Mouse (Mus musculus) liver, embryonic 12.5 days (tissue): ENCODE results near the gene Sox30. TPM values are rescaled to one million over a fixed set of nuclear protein-coding genes. Genes with fewer than 3 reads are reported as not detected.

Source experiments
- ATAC-seq: fragments of 200-750 bp; cut with Nextera tagmentation; 2 replicates; pipeline ENCODE4 v1.8.0; 2017; ENCODE audit warnings: moderate number of reproducible peaks, mild to moderate bottlenecking, moderate library complexity
- H3K27ac ChIP-seq: fragments of 300-500 bp; sonication (generic); 2 replicates; pipeline ENCODE4 v1.5.1; 2016; ENCODE audit warnings: mild to moderate bottlenecking
- H3K27me3 ChIP-seq: fragments of 300-500 bp; sonication (generic); replicated peaks from 2 replicates; pipeline ENCODE4 v1.6.1; 2016; ENCODE audit warnings: mild to moderate bottlenecking, moderate library complexity
- H3K36me3 ChIP-seq: fragments of 300-500 bp; sonication (generic); 2 replicates; pipeline ENCODE4 v1.6.1; 2016; ENCODE audit warnings: mild to moderate bottlenecking, moderate library complexity
- H3K4me1 ChIP-seq: fragments of 300-500 bp; sonication (generic); 2 replicates; pipeline ENCODE4 v1.6.1; 2016
- H3K4me2 ChIP-seq: fragments of 300-500 bp; sonication (generic); 2 replicates; pipeline ENCODE4 v1.6.1; 2016; ENCODE audit warnings: mild to moderate bottlenecking, moderate library complexity
- H3K4me3 ChIP-seq: fragments of 300-500 bp; sonication (generic); 2 replicates; pipeline ENCODE4 v1.5.1; 2016; ENCODE audit warnings: mild to moderate bottlenecking, moderate library complexity
- H3K9ac ChIP-seq: fragments of 300-500 bp; sonication (generic); 2 replicates; pipeline ENCODE4 v1.6.1; 2016; ENCODE audit warnings: mild to moderate bottlenecking, moderate library complexity
- H3K9me3 ChIP-seq: fragments of 300-500 bp; sonication (generic); replicated peaks from 2 replicates; pipeline ENCODE4 v1.6.1; 2016; ENCODE audit warnings: mild to moderate bottlenecking, moderate library complexity
- WGBS: fragments of 180-500 bp; shearing (Covaris S2); methylation state at CpG from one replicate; pipeline ENCODE4 v1.1.7; 2016; ENCODE audit not compliant: insufficient replicate concordance; 5-methylcytosine and 5-hydroxymethylcytosine counted together
- polyA plus RNA-seq: library from polyadenylated mRNA; unstranded; fragments of >200 nt; fragmentation: Nextera tagmentation; extraction: Ambion mirVana; gene quantifications from 2 replicates; pipeline ENCODE4 v1.2.1, GENCODE M21; 2016

The Sox30 gene
- polyA plus RNA-seq, 1 experiment from 2014 or later, result 0.06 TPM

DNA sequence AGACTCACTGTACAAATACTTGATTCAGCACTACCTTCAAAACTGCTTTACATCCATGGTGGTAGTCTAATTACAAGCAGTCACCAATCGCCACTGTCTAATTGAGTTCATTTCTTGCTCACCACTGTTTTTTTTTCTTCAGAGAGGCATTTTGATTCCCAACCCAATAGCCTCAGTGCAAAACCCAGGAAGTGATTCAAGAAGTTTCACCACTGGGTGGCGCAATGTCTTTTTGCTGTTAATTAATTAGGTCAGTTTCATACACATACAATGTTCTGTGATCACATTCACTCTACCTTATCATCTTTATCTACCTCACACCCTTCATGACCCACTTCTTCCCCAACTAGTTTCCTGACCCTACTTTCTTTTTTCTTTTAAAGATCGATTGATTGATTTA is 20.5 kb upstream of the Sox30 start:
- Histone ChIP-seq H3K9ac (no peak overlapping the region), H3K27me3 (peaks cover 7% of the 10 kb centered on the region; the same call in 1 of the 2 replicates), H3K4me1 (peaks cover 4% of the 10 kb centered on the region), H3K4me3 (no peak overlapping the region), H3K9me3 (no peaks in the 10 kb centered on the region), H3K36me3 (no peaks in the 10 kb centered on the region), H3K27ac (no peak overlapping the region), H3K4me2 (no peak overlapping the region)
- 67% methylated on average over 3 of the region's 3 CpGs for WGBS
- no peak for ATAC-seq

DNA sequence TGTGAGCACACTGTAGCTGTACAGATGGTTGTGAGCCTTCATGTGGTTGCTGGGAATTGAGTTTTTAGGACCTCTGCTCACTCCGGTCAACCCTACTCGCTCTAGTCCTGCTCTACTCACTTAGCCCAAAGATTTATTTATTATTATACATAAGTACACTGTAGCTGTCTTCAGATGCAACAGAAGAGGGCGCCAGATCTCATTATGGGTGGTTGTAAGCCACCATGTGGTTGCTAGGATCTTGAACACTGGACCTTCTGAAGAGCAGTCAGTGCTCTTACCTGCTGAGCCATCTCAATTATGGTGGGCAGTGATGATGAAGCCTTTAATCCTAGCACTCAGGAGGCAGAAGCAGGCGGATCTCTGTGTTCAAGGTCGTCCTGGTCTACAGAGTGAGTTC is 20.1 kb upstream of the Sox30 start:
- no peak overlapping the region for H3K4me3 ChIP-seq
- no peak for ATAC-seq
- H3K4me2 ChIP-seq, result no peak overlapping the region
- WGBS, result 68% methylated on average over 5 of the region's 5 CpGs
- H3K27me3 ChIP-seq, result peaks cover 7% of the 10 kb centered on the region; the same call in 1 of the 2 replicates
- H3K9me3 ChIP-seq, result no peaks in the 10 kb centered on the region
- no peak overlapping the region for H3K9ac ChIP-seq
- no peaks in the 10 kb centered on the region for H3K4me1 ChIP-seq
- H3K36me3 ChIP-seq, result no peaks in the 10 kb centered on the region
- no peak overlapping the region for H3K27ac ChIP-seq

DNA sequence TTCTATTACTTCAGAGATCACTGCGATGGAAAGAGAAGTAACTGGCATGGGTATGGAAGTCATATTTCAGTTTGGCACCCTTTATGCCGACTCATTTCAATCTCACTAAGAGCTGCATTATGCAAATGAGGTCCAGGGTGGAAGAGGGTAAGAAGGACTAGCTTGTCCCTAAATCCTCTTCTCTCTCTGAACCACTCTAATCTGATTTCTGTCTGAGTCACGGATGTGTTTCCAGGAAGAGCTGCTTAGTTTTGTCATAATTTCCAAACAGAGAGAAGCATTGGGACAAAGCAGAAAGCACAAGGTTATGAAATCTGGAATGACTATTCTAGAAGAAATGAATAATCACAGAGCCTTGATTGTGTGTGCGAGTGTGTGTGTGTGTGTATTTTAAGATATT is 13.2 kb upstream of the Sox30 start:
- ATAC-seq, result no peak

DNA sequence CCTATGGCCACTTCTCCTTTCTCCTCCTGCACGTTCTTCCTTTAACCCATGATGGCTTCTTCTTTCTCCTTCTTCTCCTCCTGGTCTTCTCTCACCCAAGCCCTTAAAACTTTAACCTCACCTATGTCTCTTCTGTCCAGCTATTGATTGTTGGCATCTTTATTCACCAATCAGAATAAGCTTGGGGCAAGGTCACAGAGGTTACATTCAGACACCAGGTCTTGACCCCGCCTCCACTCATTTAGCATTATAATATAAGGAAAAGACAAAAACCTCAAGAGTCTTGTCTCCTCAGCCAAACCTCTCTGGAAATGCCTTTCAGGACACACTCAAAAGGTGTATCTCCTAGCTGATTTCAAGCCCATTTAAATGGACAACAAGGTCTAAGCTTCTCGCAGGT is 11.6 kb upstream of the Sox30 start:
- Histone ChIP-seq H3K36me3 (no peaks in the 10 kb centered on the region), H3K27me3 (peaks cover under 1% of the 10 kb centered on the region; the same call in 1 of the 2 replicates), H3K4me2 (no peak overlapping the region), H3K4me3 (no peak overlapping the region), H3K9me3 (no peaks in the 10 kb centered on the region), H3K27ac (no peak overlapping the region), H3K4me1 (no peaks in the 10 kb centered on the region), H3K9ac (no peak overlapping the region)
- ATAC-seq, result no peak
- WGBS, result 65% methylated on average over 3 of the region's 3 CpGs

More for the DNA sequence above, 13.2 kb upstream of the Sox30 start:
- no peak overlapping the region for H3K27ac ChIP-seq
- peaks cover 7% of the 10 kb centered on the region; the same call in 1 of the 2 replicates for H3K27me3 ChIP-seq
- no peaks in the 10 kb centered on the region for H3K36me3 ChIP-seq
- no peak overlapping the region for H3K4me2 ChIP-seq
- WGBS, result 65% methylated on average over 4 of the region's 4 CpGs
- no peaks in the 10 kb centered on the region for H3K4me1 ChIP-seq
- no peak overlapping the region for H3K9ac ChIP-seq
- H3K4me3 ChIP-seq, result no peak overlapping the region
- H3K9me3 ChIP-seq, result no peaks in the 10 kb centered on the region

DNA sequence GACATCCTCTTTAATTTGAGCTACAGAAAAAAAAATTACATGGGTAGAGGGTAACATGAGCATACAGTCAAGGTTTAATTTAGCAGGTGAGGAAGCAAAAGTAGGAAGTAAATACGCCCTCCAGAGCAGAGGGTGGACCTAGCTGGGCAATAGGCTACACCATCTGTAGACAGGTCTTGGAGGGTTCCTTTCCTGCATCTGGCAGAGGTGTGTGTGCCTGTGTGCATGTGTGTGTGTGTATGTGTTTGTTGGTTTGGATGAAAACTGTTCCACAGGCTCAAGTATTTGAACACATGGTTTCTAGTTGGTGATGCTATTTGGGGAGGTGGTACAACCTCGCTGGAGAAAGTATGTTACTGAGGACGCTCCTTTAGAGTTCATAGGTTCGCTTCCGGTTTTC is 6.5 kb upstream of the Sox30 start:
- 60% methylated on average over 5 of the region's 5 CpGs for WGBS
- H3K4me2 ChIP-seq, result no peak overlapping the region
- no peaks in the 10 kb centered on the region for H3K4me1 ChIP-seq
- ATAC-seq, result no peak
- H3K4me3 ChIP-seq, result no peak overlapping the region
- H3K27me3 ChIP-seq, result peaks cover 5% of the 10 kb centered on the region; the same call in 1 of the 2 replicates
- H3K9ac ChIP-seq, result no peak overlapping the region
- H3K36me3 ChIP-seq, result no peaks in the 10 kb centered on the region
- no peaks in the 10 kb centered on the region for H3K9me3 ChIP-seq
- no peak overlapping the region for H3K27ac ChIP-seq

DNA sequence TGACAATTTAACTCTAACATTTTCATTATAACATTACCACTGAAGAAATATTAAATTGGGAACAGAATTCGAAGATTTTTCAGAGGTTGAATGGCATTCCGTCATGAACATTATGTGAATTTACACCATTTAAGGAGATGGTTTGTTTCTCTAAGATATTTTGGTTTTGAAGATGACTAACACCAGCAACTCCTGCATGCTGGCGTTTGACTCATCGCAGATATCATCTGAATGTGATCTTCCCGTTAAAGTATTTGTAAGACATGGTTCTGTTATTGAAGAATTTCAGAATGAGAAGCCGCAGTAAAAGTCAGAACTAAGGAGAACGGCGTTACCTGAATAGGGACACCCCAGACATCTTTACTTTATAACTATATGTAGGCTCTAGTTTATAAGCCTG is 5.6 kb upstream of the Sox30 start:
- no peak overlapping the region for H3K27ac ChIP-seq
- no peak overlapping the region for H3K4me3 ChIP-seq
- no peaks in the 10 kb centered on the region for H3K9me3 ChIP-seq
- H3K9ac ChIP-seq, result no peak overlapping the region
- ATAC-seq, result no peak
- no peak overlapping the region for H3K4me2 ChIP-seq
- 72% methylated on average over 8 of the region's 8 CpGs for WGBS
- no peaks in the 10 kb centered on the region for H3K36me3 ChIP-seq
- no peaks in the 10 kb centered on the region for H3K4me1 ChIP-seq
- peaks cover 10% of the 10 kb centered on the region for H3K27me3 ChIP-seq

DNA sequence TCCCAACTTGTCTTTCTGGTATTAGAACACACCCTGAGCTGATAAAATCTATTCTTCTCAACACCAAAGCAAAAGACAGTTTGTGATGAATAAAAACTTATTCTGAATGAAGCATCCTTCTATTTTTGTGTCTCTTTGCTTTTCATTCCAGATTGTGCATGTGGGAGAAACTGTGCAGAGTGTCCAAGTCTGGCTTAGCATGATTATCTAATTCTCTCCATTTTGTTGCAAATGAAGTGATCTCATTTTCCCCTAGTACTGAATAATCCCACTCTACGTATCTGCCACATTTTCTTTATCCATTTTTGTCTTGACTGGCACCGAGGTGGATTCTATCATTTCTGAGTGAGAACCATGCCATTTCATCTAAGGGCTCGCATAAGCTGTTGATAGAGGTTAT is 4.0 kb upstream of the Sox30 start:
- no peak for ATAC-seq
- no peak overlapping the region for H3K9ac ChIP-seq
- no peak overlapping the region for H3K27ac ChIP-seq
- WGBS, result 68% methylated on average over 3 of the region's 3 CpGs
- H3K4me3 ChIP-seq, result no peak overlapping the region
- H3K4me2 ChIP-seq, result no peak overlapping the region
- H3K36me3 ChIP-seq, result no peaks in the 10 kb centered on the region
- H3K4me1 ChIP-seq, result peaks cover 15% of the 10 kb centered on the region
- H3K27me3 ChIP-seq, result peaks cover 26% of the 10 kb centered on the region
- H3K9me3 ChIP-seq, result peaks cover 4% of the 10 kb centered on the region

DNA sequence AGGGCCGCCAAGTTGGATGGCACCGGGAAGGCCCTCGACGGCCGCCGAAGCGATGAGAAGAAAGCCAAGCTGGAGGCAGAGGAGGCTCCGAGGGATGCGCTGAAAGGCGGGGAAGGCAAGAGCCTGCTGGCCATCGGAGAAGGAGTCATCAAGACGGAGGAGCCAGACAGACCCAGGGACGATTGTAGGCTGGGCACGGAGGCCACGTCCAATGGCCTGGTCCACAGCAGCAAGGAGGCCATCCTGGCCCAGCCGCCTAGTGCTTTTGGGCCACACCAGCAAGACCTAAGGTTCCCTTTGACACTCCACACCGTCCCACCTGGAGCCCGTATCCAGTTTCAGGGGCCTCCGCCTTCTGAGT is 763 bp downstream of the Sox30 start:
- Histone ChIP-seq H3K27me3 (peaks cover 30% of the 10 kb centered on the region), H3K36me3 (no peaks in the 10 kb centered on the region), H3K9me3 (peaks cover 4% of the 10 kb centered on the region), H3K27ac (no peak overlapping the region), H3K4me1 (peaks cover 15% of the 10 kb centered on the region), H3K4me2 (peak overlapping the region; percentile 79), H3K9ac (peak overlapping the region; percentile 68), H3K4me3 (peak overlapping the region; percentile 63)
- ATAC-seq, result no peak
- 46% methylated on average over 19 of the region's 19 CpGs for WGBS

DNA sequence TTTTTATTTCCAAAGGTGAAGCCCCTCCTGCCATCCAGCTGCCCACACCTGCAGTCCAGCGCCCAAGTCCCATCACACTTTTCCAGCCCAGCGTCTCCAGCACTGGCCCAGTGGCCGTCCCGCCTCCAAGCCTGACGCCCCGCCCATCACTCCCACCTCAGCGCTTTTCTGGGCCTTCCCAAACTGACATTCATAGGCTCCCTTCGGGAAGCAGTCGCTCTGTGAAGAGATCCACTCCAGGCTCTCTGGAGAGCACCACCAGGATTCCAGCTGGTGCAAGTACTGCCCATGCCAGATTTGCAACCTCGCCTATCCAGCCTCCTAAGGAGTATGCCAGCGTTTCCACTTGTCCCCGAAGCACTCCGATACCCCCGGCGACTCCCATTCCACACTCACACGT is 11.5 kb downstream of the Sox30 start:
- no peak overlapping the region for H3K9ac ChIP-seq
- H3K4me3 ChIP-seq, result no peak overlapping the region
- H3K9me3 ChIP-seq, result no peaks in the 10 kb centered on the region
- no peak overlapping the region for H3K27ac ChIP-seq
- H3K4me2 ChIP-seq, result peak overlapping the region; percentile 52
- H3K4me1 ChIP-seq, result no peaks in the 10 kb centered on the region
- H3K36me3 ChIP-seq, result no peaks in the 10 kb centered on the region
- 12% methylated on average over 16 of the region's 16 CpGs for WGBS
- peaks cover 9% of the 10 kb centered on the region; the same call in 1 of the 2 replicates for H3K27me3 ChIP-seq
- no peak for ATAC-seq

DNA sequence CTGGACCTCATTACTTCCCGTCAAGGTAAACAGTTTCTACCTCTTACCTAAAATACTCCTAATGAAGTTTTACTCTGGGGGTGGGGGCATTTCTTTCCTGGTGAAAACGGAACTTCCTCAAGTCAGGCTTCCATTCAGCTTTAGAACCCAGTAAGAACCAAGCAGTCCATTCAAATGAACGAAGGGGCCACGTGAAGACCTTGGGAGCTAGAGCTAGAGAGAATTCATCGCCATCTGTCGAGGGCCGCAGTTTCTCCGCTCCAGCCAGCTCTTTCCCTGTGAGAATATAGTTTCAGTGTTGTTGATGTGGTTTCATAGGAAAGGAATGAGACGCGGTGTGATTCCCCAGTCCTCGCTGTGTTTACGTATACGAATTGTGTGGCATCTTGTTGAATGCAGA is 12.0 kb downstream of the Sox30 start:
- no peak overlapping the region for H3K4me3 ChIP-seq
- ATAC-seq, result no peak
- no peaks in the 10 kb centered on the region for H3K36me3 ChIP-seq
- H3K4me2 ChIP-seq, result peak overlapping the region; percentile 52
- no peak overlapping the region for H3K9ac ChIP-seq
- no peak overlapping the region for H3K27ac ChIP-seq
- H3K9me3 ChIP-seq, result no peaks in the 10 kb centered on the region
- WGBS, result 42% methylated on average over 13 of the region's 13 CpGs
- peaks cover 9% of the 10 kb centered on the region; the same call in 1 of the 2 replicates for H3K27me3 ChIP-seq
- no peaks in the 10 kb centered on the region for H3K4me1 ChIP-seq

DNA sequence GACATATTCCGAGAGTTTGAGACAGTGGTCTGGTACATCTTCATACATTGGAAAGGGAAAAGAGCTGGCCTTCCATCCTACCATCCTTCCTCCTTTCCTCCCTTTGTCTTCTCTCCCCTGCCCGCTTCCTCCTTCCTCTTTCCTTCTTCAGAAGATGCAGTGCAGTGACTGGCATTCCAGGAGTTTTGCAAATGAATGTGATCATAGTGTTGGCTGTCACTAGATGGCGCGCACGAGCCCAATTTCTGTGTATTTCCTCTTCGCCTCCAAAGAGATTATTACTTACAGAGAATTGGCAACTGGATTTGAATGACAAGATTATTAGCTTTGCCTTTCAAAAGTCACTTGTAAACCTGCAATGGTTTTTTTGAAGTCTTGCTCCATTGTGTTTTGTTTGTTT is 36.0 kb downstream of the Sox30 start:
- no peak overlapping the region for H3K4me3 ChIP-seq
- 25% methylated on average over 6 of the region's 6 CpGs for WGBS
- H3K27me3 ChIP-seq, result no peaks in the 10 kb centered on the region; the same call in 1 of the 2 replicates
- H3K9ac ChIP-seq, result no peak overlapping the region
- H3K9me3 ChIP-seq, result no peaks in the 10 kb centered on the region
- H3K36me3 ChIP-seq, result no peaks in the 10 kb centered on the region
- H3K27ac ChIP-seq, result no peak overlapping the region
- H3K4me2 ChIP-seq, result no peak overlapping the region
- ATAC-seq, result no peak
- H3K4me1 ChIP-seq, result no peaks in the 10 kb centered on the region

DNA sequence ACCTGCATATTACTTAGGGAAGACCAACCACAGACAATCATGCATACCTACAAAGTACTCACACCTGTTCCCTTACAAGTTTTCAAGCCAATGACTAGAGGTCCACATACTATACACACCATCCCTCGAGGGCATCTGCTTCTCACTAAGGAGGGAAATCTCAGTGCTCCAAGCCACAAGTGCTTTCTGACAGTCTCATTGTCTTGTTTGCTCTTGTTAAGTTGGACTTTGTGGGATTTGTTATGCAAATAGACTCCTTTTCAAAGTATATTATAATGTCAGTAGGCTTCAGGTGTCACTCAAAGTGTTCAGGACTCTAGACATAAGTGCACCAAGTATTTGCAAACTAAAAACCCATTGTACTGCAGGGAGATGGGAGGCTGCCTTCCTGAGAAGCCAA is 40.1 kb downstream of the Sox30 start:
- no peaks in the 10 kb centered on the region for H3K4me1 ChIP-seq
- no peak overlapping the region for H3K4me2 ChIP-seq
- no peak overlapping the region for H3K27ac ChIP-seq
- no peak for ATAC-seq
- H3K9ac ChIP-seq, result no peak overlapping the region
- no peaks in the 10 kb centered on the region for H3K9me3 ChIP-seq
- H3K27me3 ChIP-seq, result no peaks in the 10 kb centered on the region; the same call in 1 of the 2 replicates
- no peaks in the 10 kb centered on the region for H3K36me3 ChIP-seq
- WGBS, result 55% methylated on average over 1 of the region's 1 CpGs
- H3K4me3 ChIP-seq, result no peak overlapping the region

DNA sequence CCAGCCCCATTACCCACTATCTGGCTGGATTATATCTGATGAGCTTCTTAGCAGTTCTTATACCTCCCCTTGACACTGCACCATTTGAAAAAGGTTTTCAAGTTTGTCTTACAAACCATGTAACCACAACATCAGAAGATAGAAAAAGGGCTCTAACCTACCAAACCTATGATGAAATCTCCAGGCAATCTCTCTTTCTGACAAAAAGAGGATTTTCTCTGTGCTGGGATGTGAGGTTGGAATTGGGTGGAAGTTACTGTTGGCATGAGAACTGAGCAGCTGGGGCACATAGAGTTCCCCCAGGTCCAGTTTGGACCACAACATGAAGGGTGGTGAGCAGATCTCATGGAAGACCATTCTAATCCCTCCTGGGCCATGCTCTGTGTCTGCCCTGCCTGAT is 41.7 kb downstream of the Sox30 start:
- H3K9me3 ChIP-seq, result no peaks in the 10 kb centered on the region
- no peaks in the 10 kb centered on the region for H3K4me1 ChIP-seq
- H3K36me3 ChIP-seq, result no peaks in the 10 kb centered on the region
- no peaks in the 10 kb centered on the region; the same call in 1 of the 2 replicates for H3K27me3 ChIP-seq
- H3K27ac ChIP-seq, result no peak overlapping the region
- H3K4me3 ChIP-seq, result no peak overlapping the region
- H3K9ac ChIP-seq, result no peak overlapping the region
- H3K4me2 ChIP-seq, result no peak overlapping the region
- ATAC-seq, result no peak
